Mouse (Mus musculus): ENCODE measurements around the gene Frat1.

- no peak for TF ChIP-seq GATA1 (IDR thresholded peaks at IDR 0.05; ENCODE audit: low read length)
- peak; percentile 43; the same call in 1 of the 3 replicates for TF ChIP-seq TAL1 (IDR thresholded peaks at IDR 0.05; ENCODE audit: low read length)
Measured at GRCm38 (mm10) chr19:41807497-41807896, 22.3 kb upstream of the Frat1 start.

Data from erythroblast, embryonic 14.5 days (primary cell).